Mouse (Mus musculus): Measurements from ENCODE around the gene Zfp428. TPM values are rescaled to one million over a fixed set of nuclear protein-coding genes. Genes with fewer than 3 reads are reported as not detected.

Gene Zfp428
- polyA plus RNA-seq (2014; fragmentation: Nextera tagmentation; extraction: Ambion mirVana): 83.8 and 83.9 TPM in 2 replicates

DNA sequence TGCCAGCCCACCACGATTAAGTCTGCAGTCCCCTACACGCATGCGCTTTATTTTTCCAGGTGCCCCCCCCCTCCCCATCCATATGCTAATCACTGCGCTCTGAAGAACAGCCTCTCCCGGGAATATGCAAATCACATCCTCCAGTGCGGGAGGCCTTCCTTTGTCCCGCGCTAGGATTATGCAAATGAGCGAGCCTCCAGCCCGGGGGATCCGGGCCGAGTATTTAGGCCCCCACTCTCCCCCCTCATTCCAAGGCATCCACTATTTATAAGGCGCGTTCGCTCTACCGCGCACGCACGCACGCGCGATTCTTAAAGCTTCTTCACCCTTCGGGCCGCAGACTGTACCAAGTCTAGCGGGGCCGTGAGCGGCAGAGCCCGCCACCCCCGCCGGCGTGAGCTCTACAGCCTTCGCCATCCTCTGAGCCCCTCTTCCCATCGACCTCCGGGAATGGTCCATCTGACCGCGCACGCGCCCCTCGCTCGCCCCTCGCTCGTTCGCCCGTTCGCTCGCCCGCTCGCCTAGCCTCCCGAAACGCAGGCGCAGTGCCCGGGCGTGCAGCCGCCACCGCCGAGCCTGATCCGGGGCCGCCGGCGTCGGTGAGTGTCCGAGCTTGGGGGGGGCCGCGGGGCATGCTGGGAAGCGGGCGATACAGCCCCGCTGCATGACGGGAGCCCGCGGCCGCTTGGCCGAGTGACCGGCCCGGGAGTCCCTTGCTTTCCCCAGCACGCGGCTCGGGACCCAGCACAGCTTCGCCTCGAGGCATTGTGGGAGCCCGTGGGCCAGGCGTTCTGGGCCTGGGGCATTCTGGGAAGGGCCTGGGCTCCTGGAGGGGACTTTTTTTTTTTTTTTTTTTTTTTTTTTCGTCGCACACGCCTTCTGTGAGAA is at the start of gene Zfp428:
Gene Zfp428 (plus strand): TSS at position 169 of the 888 bp plus-strand sequence.
- DNase-seq (ENCODE audit: low spot score, missing footprints) (peak; percentile 99), ATAC-seq (ENCODE audit: low FRiP score) (peak; percentile 91)
- WGBS: under 1% methylated on average over 78 of the region's 84 CpGs
- Histone ChIP-seq H3K9ac (ENCODE audit: low read length) (peak within 1 kb of the TSS; percentile 97), H3K9me3 (ENCODE audit: control insufficient read depth, low read length) (no peaks in the 10 kb centered on the region), H3K27ac (ENCODE audit: low read depth, low read length) (peak within 1 kb of the TSS; percentile 100), H3K4me1 (ENCODE audit: control insufficient read depth, insufficient read depth, low read length) (peaks cover 37% of the 10 kb centered on the region), H3K4me2 (peak within 1 kb of the TSS; percentile 81), H3K27me3 (ENCODE audit: control insufficient read depth, insufficient read depth, low read length) (no peaks in the 10 kb centered on the region), H3K4me3 (ENCODE audit: low read depth, low read length) (peak within 1 kb of the TSS; percentile 50), H3K36me3 (ENCODE audit: control insufficient read depth, insufficient read depth, low read length) (peaks cover 8% of the 10 kb centered on the region; the same call in 1 of the 2 replicates)

DNA sequence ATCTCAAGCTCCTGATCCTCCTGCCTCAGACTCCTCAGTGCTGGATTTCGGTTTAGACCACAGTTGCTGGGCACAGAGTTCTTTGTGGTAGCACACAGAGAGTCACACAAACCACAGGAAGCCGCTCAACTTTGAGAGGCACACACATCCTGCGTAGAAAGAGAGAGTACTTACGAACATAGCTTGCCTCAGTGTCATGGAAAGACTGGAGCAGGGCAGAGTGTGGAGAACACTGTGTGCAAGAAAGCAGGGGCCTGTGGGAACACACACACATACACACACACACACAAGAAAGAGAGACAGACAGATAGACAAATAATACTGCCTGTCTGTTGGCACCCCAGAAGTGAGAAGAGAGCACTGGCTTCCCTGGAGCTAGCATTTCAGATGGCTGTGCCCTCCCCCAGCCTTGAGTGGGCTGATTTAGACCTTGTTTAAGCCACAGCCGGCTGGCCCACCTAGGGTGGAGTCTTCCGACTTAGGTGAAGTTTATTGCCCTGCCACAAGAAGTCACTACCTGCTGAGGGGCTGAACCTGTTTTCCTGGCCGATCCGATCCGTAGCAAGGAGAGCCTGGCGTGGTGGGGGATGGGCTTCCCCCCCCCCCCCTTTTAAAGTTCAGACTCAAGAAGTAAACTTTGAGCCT is 49.0 kb upstream of the Zfp428 start:
- Histone ChIP-seq H3K9ac (ENCODE audit: low read length) (no peak overlapping the region), H3K36me3 (ENCODE audit: control insufficient read depth, insufficient read depth, low read length) (no peaks in the 10 kb centered on the region), H3K9me3 (ENCODE audit: control insufficient read depth, low read length) (no peaks in the 10 kb centered on the region), H3K4me3 (ENCODE audit: low read depth, low read length) (no peak overlapping the region), H3K4me1 (ENCODE audit: control insufficient read depth, insufficient read depth, low read length) (no peaks in the 10 kb centered on the region), H3K4me2 (no peak overlapping the region), H3K27ac (ENCODE audit: low read depth, low read length) (no peak overlapping the region), H3K27me3 (ENCODE audit: control insufficient read depth, insufficient read depth, low read length) (no peaks in the 10 kb centered on the region)
- 78% methylated on average over 10 of the region's 10 CpGs for WGBS
- ATAC-seq (ENCODE audit: low FRiP score) (no peak), DNase-seq (ENCODE audit: low spot score, missing footprints) (peak; percentile 79)

DNA sequence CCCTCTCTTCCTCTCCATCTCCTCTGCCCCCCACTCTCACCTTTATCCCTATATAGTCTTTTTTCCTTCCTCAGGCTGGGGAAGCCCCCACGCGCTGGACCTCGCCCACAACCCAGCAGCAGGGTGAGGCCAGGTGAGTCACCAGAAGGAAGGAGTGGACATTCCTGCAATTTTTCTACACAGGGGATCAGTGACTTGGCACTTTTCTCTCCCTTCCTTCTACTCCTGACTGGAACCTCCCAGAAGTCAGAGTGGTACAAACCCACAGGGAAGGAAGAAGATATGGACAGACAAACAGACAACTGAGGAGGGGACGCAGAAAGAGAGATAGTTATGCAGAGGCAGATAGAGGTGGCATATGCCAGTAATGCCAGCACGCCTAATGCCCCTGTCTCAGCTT is 47.4 kb upstream of the Zfp428 start:
- Histone ChIP-seq H3K36me3 (ENCODE audit: control insufficient read depth, insufficient read depth, low read length) (no peaks in the 10 kb centered on the region), H3K9me3 (ENCODE audit: control insufficient read depth, low read length) (no peaks in the 10 kb centered on the region), H3K9ac (ENCODE audit: low read length) (no peak overlapping the region), H3K4me3 (ENCODE audit: low read depth, low read length) (no peak overlapping the region), H3K4me2 (no peak overlapping the region), H3K4me1 (ENCODE audit: control insufficient read depth, insufficient read depth, low read length) (0 out of 2 replicates have a peak, but pooled peaks cover 2% of the 10 kb centered on the region), H3K27ac (ENCODE audit: low read depth, low read length) (no peak overlapping the region), H3K27me3 (ENCODE audit: control insufficient read depth, insufficient read depth, low read length) (no peaks in the 10 kb centered on the region)
- ATAC-seq (ENCODE audit: low FRiP score) (no peak), DNase-seq (ENCODE audit: low spot score, missing footprints) (peak; percentile 53)
- 84% methylated on average over 5 of the region's 5 CpGs for WGBS

DNA sequence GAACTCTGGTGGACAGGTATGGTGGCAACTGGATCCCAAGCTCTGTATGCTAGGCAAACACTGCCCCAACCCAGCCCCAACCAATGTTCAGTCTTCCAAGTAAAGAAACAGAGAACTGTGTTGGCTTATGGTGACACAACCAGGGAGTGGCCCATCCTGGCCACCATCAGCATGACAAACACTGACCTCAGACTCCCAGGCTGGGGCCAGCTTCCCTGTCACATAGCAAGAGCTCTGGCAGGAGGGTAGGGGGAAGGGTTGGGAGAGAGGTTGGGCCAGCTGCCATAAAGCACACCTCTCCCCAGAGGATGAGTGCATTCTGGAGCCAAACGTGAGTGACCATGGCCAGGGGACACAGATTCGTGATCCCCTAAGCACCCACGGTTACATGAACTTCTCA is 47.0 kb upstream of the Zfp428 start:
- Histone ChIP-seq H3K9ac (ENCODE audit: low read length) (no peak overlapping the region), H3K4me1 (ENCODE audit: control insufficient read depth, insufficient read depth, low read length) (0 out of 2 replicates have a peak, but pooled peaks cover 2% of the 10 kb centered on the region), H3K9me3 (ENCODE audit: control insufficient read depth, low read length) (no peaks in the 10 kb centered on the region), H3K4me2 (no peak overlapping the region), H3K27me3 (ENCODE audit: control insufficient read depth, insufficient read depth, low read length) (no peaks in the 10 kb centered on the region), H3K27ac (ENCODE audit: low read depth, low read length) (no peak overlapping the region), H3K4me3 (ENCODE audit: low read depth, low read length) (no peak overlapping the region), H3K36me3 (ENCODE audit: control insufficient read depth, insufficient read depth, low read length) (no peaks in the 10 kb centered on the region)
- 67% methylated on average over 3 of the region's 3 CpGs for WGBS
- DNase-seq (ENCODE audit: low spot score, missing footprints) (peak; percentile 44), ATAC-seq (ENCODE audit: low FRiP score) (no peak)

DNA sequence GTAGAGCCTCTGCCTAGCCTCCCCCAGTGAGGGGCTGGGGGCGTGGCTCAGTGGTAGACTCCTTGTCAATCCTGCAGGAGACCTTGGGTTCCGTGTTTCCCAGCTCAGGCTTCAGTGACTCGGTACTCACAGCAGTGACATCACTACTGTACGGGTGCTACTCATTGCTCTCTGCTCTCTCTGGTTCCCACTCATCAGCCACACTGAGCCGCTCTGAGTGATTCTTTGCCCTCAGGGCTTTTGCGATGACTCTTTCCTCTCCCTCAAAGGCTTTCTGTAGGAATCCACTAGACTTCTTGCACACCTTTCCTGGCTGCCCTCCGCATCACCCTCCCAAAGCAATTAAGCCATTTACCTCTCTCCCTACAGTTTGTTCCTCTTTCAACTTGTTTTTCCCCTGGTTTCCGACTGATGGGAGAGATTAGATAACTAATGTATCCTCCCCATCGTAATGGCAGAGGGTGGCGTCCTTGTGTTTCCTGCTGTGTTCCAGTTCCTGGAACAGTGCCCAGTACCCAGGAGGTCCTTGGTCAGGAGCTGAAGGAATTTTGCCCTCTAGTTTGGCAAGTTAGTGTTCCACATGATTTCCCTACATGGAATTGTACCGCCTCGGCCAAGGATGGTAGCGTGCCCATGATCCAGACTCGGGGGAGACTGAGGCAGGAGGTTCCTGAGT is 45.3 kb upstream of the Zfp428 start:
- Histone ChIP-seq H3K4me2 (no peak overlapping the region), H3K4me1 (ENCODE audit: control insufficient read depth, insufficient read depth, low read length) (0 out of 2 replicates have a peak, but pooled peaks cover 2% of the 10 kb centered on the region), H3K4me3 (ENCODE audit: low read depth, low read length) (no peak overlapping the region), H3K9me3 (ENCODE audit: control insufficient read depth, low read length) (no peaks in the 10 kb centered on the region), H3K27me3 (ENCODE audit: control insufficient read depth, insufficient read depth, low read length) (no peaks in the 10 kb centered on the region), H3K27ac (ENCODE audit: low read depth, low read length) (no peak overlapping the region), H3K9ac (ENCODE audit: low read length) (no peak overlapping the region), H3K36me3 (ENCODE audit: control insufficient read depth, insufficient read depth, low read length) (no peaks in the 10 kb centered on the region)
- DNase-seq (ENCODE audit: low spot score, missing footprints) (peak; percentile 59), ATAC-seq (ENCODE audit: low FRiP score) (no peak)
- WGBS: 77% methylated on average over 14 of the region's 14 CpGs

DNA sequence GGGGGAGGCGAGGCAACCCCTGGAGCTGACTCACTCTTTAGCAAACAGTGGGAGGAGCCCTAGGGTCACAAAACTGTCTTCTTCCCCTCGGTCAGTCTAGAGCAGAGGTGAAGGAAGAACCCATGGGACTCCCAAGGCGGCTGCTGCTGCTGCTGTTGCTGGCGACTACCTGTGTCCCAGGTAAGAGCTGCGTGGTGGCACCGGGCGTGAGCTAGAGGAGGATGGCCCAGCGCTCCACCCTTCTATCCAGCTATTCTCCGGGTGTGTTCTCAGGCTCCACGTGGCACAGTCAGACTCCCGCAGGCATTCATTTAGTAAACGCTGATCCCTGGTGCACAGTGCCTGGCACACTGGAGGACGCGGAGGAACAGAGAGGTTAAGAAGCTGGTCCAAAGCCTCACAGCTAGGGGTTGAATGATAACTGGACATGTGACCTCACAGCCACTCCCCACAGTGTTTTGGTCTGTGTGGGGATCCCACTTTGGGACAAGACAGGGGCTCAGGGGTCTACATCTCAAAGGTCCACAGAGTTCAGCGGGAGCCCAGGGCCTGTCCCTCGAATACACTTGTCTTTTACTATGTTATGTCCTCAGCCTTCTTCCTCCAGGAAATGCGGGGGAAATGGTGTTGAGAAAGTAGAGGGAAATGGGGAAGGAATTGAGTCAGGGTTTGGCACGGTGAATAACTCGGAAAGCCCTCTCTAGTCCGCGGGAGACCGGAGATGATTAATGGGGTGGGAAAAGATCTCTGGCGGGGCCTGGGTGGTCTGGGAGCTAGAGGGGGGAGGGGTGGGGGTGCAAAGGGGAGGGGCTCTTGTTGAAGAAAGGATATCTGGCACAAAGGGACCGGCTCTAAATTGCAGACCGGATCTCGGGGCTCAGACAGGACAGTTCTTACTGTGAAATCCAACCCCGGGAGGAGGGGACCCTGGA is 44.2 kb upstream of the Zfp428 start, which contains the start of gene Plaur:
Gene Plaur (plus strand): TSS at position 97 of the 932 bp plus-strand sequence.
- Histone ChIP-seq H3K4me3 (ENCODE audit: low read depth, low read length) (no peak within 1 kb of the TSS), H3K27me3 (ENCODE audit: control insufficient read depth, insufficient read depth, low read length) (no peaks in the 10 kb centered on the region), H3K9me3 (ENCODE audit: control insufficient read depth, low read length) (no peaks in the 10 kb centered on the region), H3K27ac (ENCODE audit: low read depth, low read length) (no peak within 1 kb of the TSS), H3K4me2 (0 out of 2 replicates have a peak within 1 kb of the TSS, but pooled peaks have one; percentile 23), H3K4me1 (ENCODE audit: control insufficient read depth, insufficient read depth, low read length) (0 out of 2 replicates have a peak, but pooled peaks cover 2% of the 10 kb centered on the region), H3K9ac (ENCODE audit: low read length) (0 out of 2 replicates have a peak within 1 kb of the TSS, but pooled peaks have one; percentile 1), H3K36me3 (ENCODE audit: control insufficient read depth, insufficient read depth, low read length) (no peaks in the 10 kb centered on the region)
- WGBS: 12% methylated on average over 27 of the region's 27 CpGs
- peak; percentile 56; the same call in 1 of the 2 replicates for ATAC-seq (ENCODE audit: low FRiP score)
- peak; percentile 89 for DNase-seq (ENCODE audit: low spot score, missing footprints)

DNA sequence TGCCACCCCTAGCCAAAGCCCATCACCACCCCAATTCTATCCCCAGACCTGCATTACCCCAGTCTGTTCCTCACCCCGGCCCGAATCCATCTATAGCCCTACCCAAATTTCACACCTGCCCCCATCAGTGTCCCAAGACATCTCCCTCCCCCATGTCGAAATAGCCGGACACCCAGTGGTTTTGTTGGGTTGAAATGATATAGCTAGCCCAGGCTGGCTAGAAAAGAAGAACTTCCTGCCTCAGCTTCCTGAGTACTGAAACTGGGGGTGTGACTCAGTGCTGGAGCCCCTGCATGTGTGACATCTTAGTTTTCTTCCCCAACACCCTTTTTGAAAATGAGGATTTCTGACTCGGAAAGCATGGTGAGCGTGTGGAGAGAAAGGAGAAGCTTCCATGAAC is 40.0 kb upstream of the Zfp428 start:
- no peak overlapping the region for H3K9ac ChIP-seq (ENCODE audit: low read length)
- H3K36me3 ChIP-seq (ENCODE audit: control insufficient read depth, insufficient read depth, low read length): no peaks in the 10 kb centered on the region
- DNase-seq (ENCODE audit: low spot score, missing footprints) (no peak), ATAC-seq (ENCODE audit: low FRiP score) (no peak)
- H3K4me1 ChIP-seq (ENCODE audit: control insufficient read depth, insufficient read depth, low read length): 0 out of 2 replicates have a peak, but pooled peaks cover 2% of the 10 kb centered on the region
- no peak overlapping the region for H3K4me2 ChIP-seq
- no peaks in the 10 kb centered on the region for H3K27me3 ChIP-seq (ENCODE audit: control insufficient read depth, insufficient read depth, low read length)
- no peaks in the 10 kb centered on the region for H3K9me3 ChIP-seq (ENCODE audit: control insufficient read depth, low read length)
- no peak overlapping the region for H3K4me3 ChIP-seq (ENCODE audit: low read depth, low read length)
- no peak overlapping the region for H3K27ac ChIP-seq (ENCODE audit: low read depth, low read length)
- WGBS: 90% methylated on average over 6 of the region's 6 CpGs

DNA sequence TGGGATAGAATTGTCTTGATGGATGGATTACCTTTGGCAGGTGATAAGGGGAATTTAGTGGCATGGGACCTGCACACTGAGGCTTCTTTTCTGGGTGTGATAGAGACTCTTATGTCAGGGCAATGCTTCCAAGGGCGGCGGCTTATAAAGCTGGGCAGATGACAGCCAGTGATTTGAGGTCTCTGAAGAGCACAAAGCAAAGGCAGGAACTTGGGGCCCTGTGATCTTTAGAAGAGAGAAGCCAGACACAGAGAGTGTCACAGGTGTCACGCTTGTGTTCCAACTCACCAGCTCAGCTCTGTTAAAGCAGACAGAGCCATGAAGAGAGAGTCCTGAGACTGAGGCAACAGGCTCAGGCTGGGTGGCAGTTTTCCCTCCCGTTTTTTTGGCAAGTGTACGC is 38.9 kb upstream of the Zfp428 start:
- 79% methylated on average over 5 of the region's 5 CpGs for WGBS
- ATAC-seq (ENCODE audit: low FRiP score): no peak
- DNase-seq (ENCODE audit: low spot score, missing footprints): no peak

More for the DNA sequence above, 38.9 kb upstream of the Zfp428 start:
- Histone ChIP-seq H3K4me3 (ENCODE audit: low read depth, low read length) (no peak overlapping the region), H3K4me1 (ENCODE audit: control insufficient read depth, insufficient read depth, low read length) (0 out of 2 replicates have a peak, but pooled peaks cover 2% of the 10 kb centered on the region), H3K27me3 (ENCODE audit: control insufficient read depth, insufficient read depth, low read length) (no peaks in the 10 kb centered on the region), H3K36me3 (ENCODE audit: control insufficient read depth, insufficient read depth, low read length) (no peaks in the 10 kb centered on the region), H3K4me2 (no peak overlapping the region), H3K27ac (ENCODE audit: low read depth, low read length) (no peak overlapping the region), H3K9me3 (ENCODE audit: control insufficient read depth, low read length) (no peaks in the 10 kb centered on the region), H3K9ac (ENCODE audit: low read length) (no peak overlapping the region)
